Mouse (Mus musculus): ENCODE data around the gene Gm10563. TPM values are rescaled to one million over a fixed set of nuclear protein-coding genes. Genes with fewer than 3 reads are reported as not detected.

Gm10563 gene
- polyA plus RNA-seq, 1 experiment from 2014 or later: not detected

DNA sequence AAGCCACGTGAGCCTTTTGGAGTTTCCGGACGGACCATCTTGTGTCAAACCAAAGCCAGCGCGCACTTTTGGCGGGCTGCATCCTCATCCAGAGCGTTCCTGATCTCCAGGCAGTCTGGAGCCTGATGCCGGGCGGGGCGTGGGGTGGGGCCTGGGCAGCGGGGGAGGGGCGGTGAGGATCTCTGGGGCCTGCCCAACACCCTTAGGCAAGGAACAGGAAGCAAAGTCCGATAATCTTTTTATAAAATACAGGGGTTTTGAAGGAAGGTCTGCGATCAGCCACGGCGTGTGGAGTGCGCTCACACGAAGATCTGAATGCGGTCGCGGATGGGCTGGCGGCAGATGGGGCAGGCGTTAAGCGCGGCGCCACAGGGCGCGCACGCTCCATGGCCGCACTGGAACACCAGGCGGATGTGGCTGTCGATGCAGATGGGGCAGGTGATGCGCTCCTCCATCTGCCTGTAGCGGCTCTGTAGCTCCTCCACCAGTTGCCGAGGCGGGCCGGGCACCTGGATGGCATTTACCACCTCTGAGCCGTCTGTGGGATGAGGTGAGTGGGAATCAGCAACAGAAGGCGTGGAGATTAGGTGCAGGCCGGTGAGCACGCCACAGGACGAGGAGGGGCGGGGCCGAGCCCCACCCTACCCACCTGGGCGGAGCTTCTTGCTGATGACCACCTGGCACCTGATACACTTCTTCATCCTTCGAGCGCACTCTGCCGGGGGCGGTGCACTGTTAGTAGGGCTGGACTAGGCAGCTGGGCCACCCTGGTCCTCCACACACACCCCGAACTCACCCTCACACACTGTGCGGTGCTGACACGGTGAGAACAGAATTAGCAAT, 9.5 kb upstream of the Gm10563 start:
- peaks cover 55% of the 10 kb centered on the region for H3K27me3 ChIP-seq (ENCODE audit: control insufficient read depth, insufficient read depth, low read length)

DNA sequence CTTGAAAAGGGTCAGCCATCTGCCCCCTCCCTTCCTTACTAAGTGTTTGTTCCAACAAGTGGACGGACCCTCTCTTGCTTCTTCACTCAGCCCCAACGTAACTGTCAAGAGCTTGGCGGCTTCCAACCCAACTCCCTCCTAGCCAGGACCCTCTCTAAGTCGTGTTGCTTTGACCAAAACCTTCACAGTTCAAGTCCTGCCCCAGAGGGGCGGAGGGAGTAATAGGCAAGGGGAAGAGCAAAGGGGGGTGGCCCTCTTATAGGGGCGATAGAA, 8.9 kb upstream of the Gm10563 start:
- DNase-seq (ENCODE audit: low spot score, missing footprints) (no peak), ATAC-seq (ENCODE audit: low FRiP score) (0 out of 2 replicates have a peak, but pooled peaks have one; percentile 10)
- peak overlapping the region; percentile 72 for H3K4me2 ChIP-seq
- H3K4me1 ChIP-seq (ENCODE audit: control insufficient read depth, insufficient read depth, low read length): peaks cover 23% of the 10 kb centered on the region
- no peaks in the 10 kb centered on the region for H3K9me3 ChIP-seq (ENCODE audit: control insufficient read depth, low read length)
- H3K36me3 ChIP-seq (ENCODE audit: control insufficient read depth, insufficient read depth, low read length): peaks cover 15% of the 10 kb centered on the region
- H3K27ac ChIP-seq (ENCODE audit: low read depth, low read length): no peak overlapping the region
- peak overlapping the region; percentile 34; the same call in 1 of the 2 replicates for H3K4me3 ChIP-seq (ENCODE audit: low read depth, low read length)
- peak overlapping the region; percentile 29 for H3K9ac ChIP-seq (ENCODE audit: low read length)
- 0% methylated on average over 6 of the region's 6 CpGs for WGBS
- H3K27me3 ChIP-seq (ENCODE audit: control insufficient read depth, insufficient read depth, low read length): peaks cover 55% of the 10 kb centered on the region

More for the DNA sequence above, 9.5 kb upstream of the Gm10563 start:
- Histone ChIP-seq H3K4me1 (ENCODE audit: control insufficient read depth, insufficient read depth, low read length) (peaks cover 23% of the 10 kb centered on the region), H3K9ac (ENCODE audit: low read length) (peak overlapping the region; percentile 29; the same call in 1 of the 2 replicates), H3K4me3 (ENCODE audit: low read depth, low read length) (peak overlapping the region; percentile 34), H3K27ac (ENCODE audit: low read depth, low read length) (no peak overlapping the region), H3K4me2 (peak overlapping the region; percentile 72), H3K36me3 (ENCODE audit: control insufficient read depth, insufficient read depth, low read length) (peaks cover 10% of the 10 kb centered on the region), H3K9me3 (ENCODE audit: control insufficient read depth, low read length) (no peaks in the 10 kb centered on the region)
- DNase-seq (ENCODE audit: low spot score, missing footprints) (peak; percentile 93), ATAC-seq (ENCODE audit: low FRiP score) (peak; percentile 47)
- 1% methylated on average over 52 of the region's 52 CpGs for WGBS

- H3K4me1 ChIP-seq (ENCODE audit: control insufficient read depth, insufficient read depth, low read length): peaks cover 23% of the 10 kb centered on the region
- peak overlapping the region; percentile 60 for H3K9ac ChIP-seq (ENCODE audit: low read length)
- peaks cover 55% of the 10 kb centered on the region for H3K27me3 ChIP-seq (ENCODE audit: control insufficient read depth, insufficient read depth, low read length)
- ATAC-seq (ENCODE audit: low FRiP score) (peak; percentile 43), DNase-seq (ENCODE audit: low spot score, missing footprints) (peak; percentile 95)
- H3K4me3 ChIP-seq (ENCODE audit: low read depth, low read length): peak overlapping the region; percentile 34
- under 1% methylated on average over 31 of the region's 31 CpGs for WGBS
- peaks cover 20% of the 10 kb centered on the region for H3K36me3 ChIP-seq (ENCODE audit: control insufficient read depth, insufficient read depth, low read length)
- no peak overlapping the region for H3K27ac ChIP-seq (ENCODE audit: low read depth, low read length)
- no peaks in the 10 kb centered on the region for H3K9me3 ChIP-seq (ENCODE audit: control insufficient read depth, low read length)
- peak overlapping the region; percentile 72 for H3K4me2 ChIP-seq
Measured at GRCm38 (mm10) chr4:155653451-155654182, 8.4 kb upstream of the Gm10563 start.

GRCm38 (mm10) chr4:155653086-155653450, 7.9 kb upstream of the Gm10563 start, which contains the start of gene Mmp23:
Mmp23 (minus strand) TSS chr4:155653384.
- H3K27ac ChIP-seq (ENCODE audit: low read depth, low read length): no peak within 1 kb of the TSS
- under 1% methylated on average over 33 of the region's 33 CpGs for WGBS

GRCm38 (mm10) chr4:155652283-155653085, 7.3 kb upstream of the Gm10563 start:
- DNase-seq (ENCODE audit: low spot score, missing footprints) (peak; percentile 90), ATAC-seq (ENCODE audit: low FRiP score) (no peak)
- H3K4me3 ChIP-seq (ENCODE audit: low read depth, low read length): peak overlapping the region; percentile 34
- H3K9me3 ChIP-seq (ENCODE audit: control insufficient read depth, low read length): no peaks in the 10 kb centered on the region
- no peak overlapping the region for H3K27ac ChIP-seq (ENCODE audit: low read depth, low read length)
- 21% methylated on average over 36 of the region's 36 CpGs for WGBS
- H3K9ac ChIP-seq (ENCODE audit: low read length): peak overlapping the region; percentile 60
- H3K36me3 ChIP-seq (ENCODE audit: control insufficient read depth, insufficient read depth, low read length): peaks cover 27% of the 10 kb centered on the region
- H3K4me2 ChIP-seq: peak overlapping the region; percentile 72
- H3K27me3 ChIP-seq (ENCODE audit: control insufficient read depth, insufficient read depth, low read length): peaks cover 55% of the 10 kb centered on the region
- peaks cover 23% of the 10 kb centered on the region for H3K4me1 ChIP-seq (ENCODE audit: control insufficient read depth, insufficient read depth, low read length)

More at GRCm38 (mm10) chr4:155653086-155653450, 7.9 kb upstream of the Gm10563 start, which contains the start of gene Mmp23:
- DNase-seq (ENCODE audit: low spot score, missing footprints) (no peak), ATAC-seq (ENCODE audit: low FRiP score) (peak; percentile 62)
- H3K36me3 ChIP-seq (ENCODE audit: control insufficient read depth, insufficient read depth, low read length): peaks cover 22% of the 10 kb centered on the region
- H3K4me3 ChIP-seq (ENCODE audit: low read depth, low read length): peak within 1 kb of the TSS; percentile 34
- H3K4me1 ChIP-seq (ENCODE audit: control insufficient read depth, insufficient read depth, low read length): peaks cover 23% of the 10 kb centered on the region
- H3K9me3 ChIP-seq (ENCODE audit: control insufficient read depth, low read length): no peaks in the 10 kb centered on the region
- peaks cover 55% of the 10 kb centered on the region for H3K27me3 ChIP-seq (ENCODE audit: control insufficient read depth, insufficient read depth, low read length)
- peak within 1 kb of the TSS; percentile 72 for H3K4me2 ChIP-seq
- peak within 1 kb of the TSS; percentile 60 for H3K9ac ChIP-seq (ENCODE audit: low read length)

- ATAC-seq (ENCODE audit: low FRiP score) (no peak), DNase-seq (ENCODE audit: low spot score, missing footprints) (no peak)
- peaks cover 31% of the 10 kb centered on the region for H3K36me3 ChIP-seq (ENCODE audit: control insufficient read depth, insufficient read depth, low read length)
- peaks cover 23% of the 10 kb centered on the region for H3K4me1 ChIP-seq (ENCODE audit: control insufficient read depth, insufficient read depth, low read length)
- H3K27me3 ChIP-seq (ENCODE audit: control insufficient read depth, insufficient read depth, low read length): peaks cover 55% of the 10 kb centered on the region
- H3K9me3 ChIP-seq (ENCODE audit: control insufficient read depth, low read length): no peaks in the 10 kb centered on the region
- 71% methylated on average over 15 of the region's 15 CpGs for WGBS
- no peak overlapping the region for H3K9ac ChIP-seq (ENCODE audit: low read length)
- H3K4me2 ChIP-seq: no peak overlapping the region
- H3K4me3 ChIP-seq (ENCODE audit: low read depth, low read length): no peak overlapping the region
- no peak overlapping the region for H3K27ac ChIP-seq (ENCODE audit: low read depth, low read length)
Measured at GRCm38 (mm10) chr4:155651553-155652269, 6.5 kb upstream of the Gm10563 start.

- H3K4me2 ChIP-seq: no peak overlapping the region
- WGBS: 97% methylated on average over 11 of the region's 11 CpGs
- DNase-seq (ENCODE audit: low spot score, missing footprints): no peak
- H3K9ac ChIP-seq (ENCODE audit: low read length): no peak overlapping the region
- no peak overlapping the region for H3K4me3 ChIP-seq (ENCODE audit: low read depth, low read length)
- H3K27ac ChIP-seq (ENCODE audit: low read depth, low read length): no peak overlapping the region
- H3K36me3 ChIP-seq (ENCODE audit: control insufficient read depth, insufficient read depth, low read length): peaks cover 31% of the 10 kb centered on the region
- ATAC-seq (ENCODE audit: low FRiP score): no peak
- peaks cover 36% of the 10 kb centered on the region for H3K27me3 ChIP-seq (ENCODE audit: control insufficient read depth, insufficient read depth, low read length)
- peaks cover 17% of the 10 kb centered on the region for H3K4me1 ChIP-seq (ENCODE audit: control insufficient read depth, insufficient read depth, low read length)
- H3K9me3 ChIP-seq (ENCODE audit: control insufficient read depth, low read length): no peaks in the 10 kb centered on the region
Measured at GRCm38 (mm10) chr4:155649355-155649754, 4.1 kb upstream of the Gm10563 start.

DNA sequence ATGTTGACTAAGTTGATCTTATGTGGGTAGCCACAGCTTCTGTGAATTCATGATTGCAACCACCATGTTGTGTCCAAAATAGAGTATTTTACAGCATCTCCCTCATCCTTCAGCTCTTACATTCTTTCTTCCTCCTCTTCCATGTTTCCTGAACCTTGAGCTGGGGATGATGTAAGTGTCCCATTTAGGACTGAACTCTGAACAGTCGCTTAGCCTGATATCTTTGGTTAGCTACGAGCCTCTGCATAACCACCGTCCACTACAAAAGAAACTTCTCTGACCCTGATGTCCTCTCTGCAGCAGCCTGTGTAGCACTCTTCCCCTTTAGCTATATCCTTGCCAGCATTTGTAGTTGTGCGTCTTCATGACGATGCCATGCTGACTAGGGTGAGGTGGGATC, 513 bp upstream of the Gm10563 start:
- H3K4me1 ChIP-seq (ENCODE audit: control insufficient read depth, insufficient read depth, low read length): no peaks in the 10 kb centered on the region
- H3K36me3 ChIP-seq (ENCODE audit: control insufficient read depth, insufficient read depth, low read length): peaks cover 40% of the 10 kb centered on the region
- no peak overlapping the region for H3K4me2 ChIP-seq
- 97% methylated on average over 5 of the region's 5 CpGs for WGBS
- peaks cover 1% of the 10 kb centered on the region; the same call in 1 of the 2 replicates for H3K27me3 ChIP-seq (ENCODE audit: control insufficient read depth, insufficient read depth, low read length)
- no peak overlapping the region for H3K9ac ChIP-seq (ENCODE audit: low read length)
- no peak overlapping the region for H3K4me3 ChIP-seq (ENCODE audit: low read depth, low read length)
- ATAC-seq (ENCODE audit: low FRiP score) (no peak), DNase-seq (ENCODE audit: low spot score, missing footprints) (no peak)
- H3K27ac ChIP-seq (ENCODE audit: low read depth, low read length): no peak overlapping the region
- H3K9me3 ChIP-seq (ENCODE audit: control insufficient read depth, low read length): no peaks in the 10 kb centered on the region

Data from midbrain, embryonic 11.5 days (tissue).